Mouse (Mus musculus) WW6 (cell line): ENCODE measurements around the gene Cxcl10.

Experiments used
- DNase-seq: peaks from one replicate; pipeline ENCODE4 v3.0.0-alpha.2; 2013; ENCODE audit warnings: low read depth, low spot score

The Cxcl10 gene

DNA sequence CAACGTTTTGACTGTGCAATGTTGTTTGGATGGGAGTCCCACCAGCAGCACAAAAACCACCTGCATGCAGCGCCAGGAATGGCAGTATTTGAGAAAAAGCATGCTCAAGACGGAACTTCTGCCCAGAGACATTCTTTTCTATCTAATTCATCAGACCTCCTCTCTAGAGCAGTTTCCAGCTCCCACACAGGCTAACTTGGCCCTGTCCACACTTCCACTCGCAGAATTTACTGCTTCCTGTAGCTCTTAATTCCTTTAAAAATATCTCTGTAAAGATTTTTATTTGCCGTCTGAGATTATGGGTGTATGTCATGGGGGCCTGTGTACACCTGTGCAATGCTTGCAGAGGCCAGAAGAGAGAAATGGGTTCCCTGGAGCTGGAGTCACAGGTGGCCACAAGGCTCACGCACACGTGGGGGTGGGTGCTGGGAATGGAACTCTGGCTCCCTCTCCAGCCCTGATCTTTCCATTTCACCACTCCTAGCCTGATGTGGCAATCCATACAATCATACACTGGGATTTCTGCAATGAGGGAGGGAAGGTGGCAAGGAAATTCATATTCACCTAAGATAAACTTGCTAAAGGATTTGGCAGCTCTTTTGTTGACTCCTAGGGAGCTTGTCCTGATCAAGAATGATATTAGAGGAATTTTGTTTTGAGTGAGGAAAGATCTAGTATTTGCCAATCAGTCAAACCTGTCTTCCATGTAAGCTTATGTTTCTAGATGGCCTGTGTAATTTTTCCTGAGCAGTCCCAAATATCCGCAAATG, 26.9 kb downstream of the Cxcl10 start:
- DNase-seq: no peak

DNA sequence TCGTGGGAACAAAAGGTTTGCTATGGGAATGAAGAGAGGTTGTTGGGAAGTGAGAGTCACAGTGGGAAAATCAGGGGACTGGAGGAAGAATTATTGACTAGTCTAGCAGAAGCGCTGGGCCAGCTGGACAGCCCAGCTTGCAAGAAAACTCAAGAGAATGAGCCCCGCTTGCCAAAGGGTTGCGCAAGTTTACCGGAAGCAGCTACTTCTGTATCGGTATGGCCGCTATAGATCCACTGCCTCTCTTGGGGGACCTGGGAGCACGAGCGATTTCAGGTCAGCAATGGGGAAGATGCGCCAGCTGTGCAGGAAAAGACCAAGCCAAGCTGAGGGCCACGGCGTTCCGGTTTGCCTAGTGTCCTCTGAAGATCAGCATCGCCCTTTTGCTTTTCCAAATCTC, 30.1 kb downstream of the Cxcl10 start:
- DNase-seq: no peak

DNA sequence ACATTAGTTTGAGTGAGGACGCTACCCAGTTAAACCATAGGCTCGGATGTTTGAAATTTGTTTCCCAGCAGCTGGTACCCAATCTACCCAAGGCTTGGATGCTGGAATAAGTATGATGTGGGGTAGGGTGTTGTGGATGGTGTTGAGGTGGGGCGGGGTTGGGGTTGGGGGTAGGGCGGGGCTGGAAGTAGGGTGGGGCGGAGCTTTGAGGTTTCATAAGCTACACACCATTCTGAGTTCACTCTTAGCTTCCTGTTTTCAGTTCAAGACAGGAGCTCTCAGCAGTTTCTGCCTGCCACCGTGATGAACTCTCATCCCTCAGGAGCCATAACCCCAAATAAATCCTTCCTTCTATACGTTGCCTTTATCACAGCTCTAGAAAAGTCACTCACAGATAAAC, 30.6 kb downstream of the Cxcl10 start:
- DNase-seq: no peak

DNA sequence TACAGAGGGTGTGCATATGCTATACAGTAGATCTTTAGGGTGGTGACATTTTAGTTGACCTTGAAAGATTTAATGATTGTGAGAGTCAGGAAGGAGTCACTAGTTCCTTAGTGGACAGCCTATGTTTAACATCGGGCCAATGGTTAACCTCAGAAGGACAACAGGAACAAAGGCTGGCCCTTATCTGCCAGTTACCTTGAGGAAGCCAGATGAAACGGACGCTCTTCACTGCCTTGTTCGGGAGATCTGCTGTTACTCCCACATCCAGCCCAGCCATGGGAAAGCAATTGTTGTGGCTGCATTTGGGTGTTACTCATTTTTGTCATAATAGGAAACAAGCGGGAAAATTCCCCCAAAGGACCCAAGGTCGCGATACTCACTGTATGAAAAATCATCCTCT, 34.9 kb downstream of the Cxcl10 start:
- DNase-seq: no peak

DNA sequence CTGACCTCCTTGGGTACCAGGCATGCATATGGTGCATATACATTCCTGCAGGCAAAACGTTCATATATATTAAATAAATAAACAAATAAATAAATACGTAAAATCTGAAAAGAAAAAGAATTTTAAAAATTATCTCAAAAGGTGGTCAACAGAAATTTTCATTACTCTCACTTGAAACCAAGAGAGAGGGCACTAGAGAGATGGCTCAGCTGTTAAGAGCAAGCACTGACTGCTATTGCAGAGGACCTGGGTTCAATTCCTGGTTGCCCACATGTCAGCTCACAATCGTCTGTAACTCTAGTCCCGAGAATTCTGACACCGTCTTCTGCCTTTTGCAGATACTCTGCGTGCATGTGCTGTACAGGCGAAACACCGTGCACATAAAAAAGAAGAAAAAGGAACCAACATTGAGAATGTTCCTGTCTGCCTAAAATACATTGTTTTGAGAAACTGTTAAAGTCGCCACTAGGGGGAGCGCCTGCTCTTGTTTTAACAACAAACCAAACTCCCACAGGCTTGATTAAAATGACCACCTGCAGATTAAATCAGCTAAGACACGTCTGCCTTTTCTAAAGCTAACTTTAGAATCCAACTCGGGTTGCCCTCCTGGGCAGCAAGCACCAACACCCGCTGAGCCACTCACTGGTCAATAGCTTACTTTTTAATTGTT, 36.5 kb downstream of the Cxcl10 start:
- DNase-seq: peak; percentile 43

DNA sequence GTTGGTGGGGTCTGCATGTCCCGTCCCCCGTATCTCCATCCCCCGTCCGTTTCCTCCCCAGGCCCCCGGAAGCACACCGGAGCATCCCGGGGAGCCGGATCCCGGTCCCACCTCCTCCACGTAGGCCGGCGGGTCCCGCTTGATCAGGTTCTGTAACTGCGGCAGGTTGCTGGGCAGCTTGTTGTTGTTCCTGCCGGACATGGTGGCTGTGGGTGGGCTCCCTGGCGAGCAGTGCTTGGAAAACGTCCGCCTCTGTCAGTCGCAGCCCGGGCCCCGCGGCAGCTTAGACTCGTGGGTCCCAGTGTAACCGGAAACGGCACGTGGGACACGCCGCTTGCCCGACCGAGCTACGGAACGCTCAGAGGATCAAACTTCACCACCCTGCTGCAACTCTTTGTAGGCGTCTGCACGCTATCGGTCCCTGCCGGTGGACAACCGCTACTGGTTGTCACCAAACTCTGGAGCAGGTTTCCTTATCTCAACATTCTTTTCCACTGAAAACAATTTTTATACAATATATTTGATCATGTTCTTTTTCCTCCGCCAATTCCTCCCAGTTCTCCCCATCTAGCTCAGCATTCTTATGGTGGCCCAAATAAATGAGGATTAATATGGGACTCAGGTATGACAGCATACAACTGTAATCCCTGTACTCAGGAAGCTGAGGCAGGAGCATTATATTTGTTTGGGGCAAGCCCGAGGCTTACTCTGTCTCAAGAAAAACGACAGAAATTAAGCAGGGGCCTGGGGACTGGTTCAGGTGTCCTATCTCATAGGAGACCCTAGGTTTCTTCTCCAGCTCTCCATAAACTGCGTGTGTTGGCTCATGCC, 38.8 kb downstream of the Cxcl10 start, which contains the start of gene Sdad1:
Gene Sdad1, minus strand, starts transcription at position 799 of the 831 bp plus-strand sequence.
- peak; percentile 86 for DNase-seq

DNA sequence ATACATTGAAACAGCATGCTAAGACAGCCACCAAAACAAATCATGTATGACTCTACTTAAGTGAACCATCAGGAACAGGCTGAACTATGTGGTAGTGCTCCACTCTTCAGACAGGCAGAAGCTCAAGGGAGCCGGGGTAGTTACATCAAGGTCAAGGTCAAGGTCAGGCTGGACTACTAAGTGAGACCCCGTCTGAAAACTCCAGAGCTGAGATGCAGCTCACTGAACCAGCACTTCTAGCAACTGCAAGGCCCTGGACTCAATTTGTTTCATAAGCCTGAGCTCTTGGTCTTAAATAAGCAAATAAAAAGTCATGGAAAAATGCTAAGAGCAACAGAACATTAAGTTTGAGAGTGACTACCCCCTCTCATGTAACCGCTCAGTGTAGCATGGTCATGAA, 44.4 kb downstream of the Cxcl10 start:
- DNase-seq: no peak

DNA sequence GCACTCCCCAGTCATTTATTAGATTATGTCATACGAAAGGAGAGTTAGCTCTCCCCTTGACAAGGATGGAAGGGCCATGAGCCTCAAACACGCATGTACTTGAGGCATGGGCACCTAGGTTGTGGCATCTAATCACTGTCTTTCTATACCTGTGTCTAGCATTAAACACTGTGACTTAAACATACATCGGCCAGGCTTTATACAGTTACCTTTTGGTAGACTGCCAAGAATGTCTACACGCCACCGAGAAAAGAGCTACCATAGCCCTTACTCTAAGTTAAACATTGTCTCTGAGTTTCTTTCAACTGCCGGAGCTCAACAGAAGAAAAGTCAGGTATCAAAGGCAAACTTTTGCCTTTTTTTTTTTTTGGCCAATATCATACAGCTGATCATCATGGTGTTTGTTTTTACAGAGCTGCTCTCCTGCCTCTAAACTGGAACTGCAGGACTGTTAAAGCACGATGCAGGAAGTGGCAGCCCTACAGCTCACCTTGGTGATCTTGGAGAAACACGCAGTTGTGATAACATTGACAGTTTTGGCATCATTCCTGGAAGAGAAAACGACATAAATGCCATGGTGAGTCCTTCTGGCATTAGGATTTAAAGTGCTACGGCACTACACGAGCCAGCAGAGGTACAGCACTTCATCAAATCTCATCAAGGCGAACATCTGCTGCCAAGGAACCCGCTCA, 46.4 kb downstream of the Cxcl10 start:
- no peak for DNase-seq
